Mouse (Mus musculus) small intestine, adult 2 months (tissue): ENCODE data around the gene Lmod1. TPM values are rescaled to one million over a fixed set of nuclear protein-coding genes. Genes with fewer than 3 reads are reported as not detected.

ENCODE experiments used
- H3K27ac ChIP-seq: fragments of 200-500 bp; 2 replicates; pipeline ENCODE4 v1.5.1; 2012; ENCODE audit warnings: low read depth, low read length, control low read depth, inconsistent platforms; ENCODE audit not compliant: insufficient read depth
- H3K27me3 ChIP-seq: fragments of 200-500 bp; 2 replicates; pipeline ENCODE4 v1.6.1; 2012; ENCODE audit warnings: mild to moderate bottlenecking, moderate library complexity, low read length, inconsistent platforms; ENCODE audit not compliant: control insufficient read depth, insufficient read depth
- H3K36me3 ChIP-seq: fragments of 200-500 bp; 2 replicates; pipeline ENCODE4 v1.6.1; 2012; ENCODE audit warnings: mild to moderate bottlenecking, low read length, control low read depth, inconsistent platforms; ENCODE audit not compliant: control insufficient read depth, insufficient read depth
- H3K4me1 ChIP-seq: fragments of 200-500 bp; 2 replicates; pipeline ENCODE4 v1.6.1; 2012; ENCODE audit warnings: low read length, inconsistent platforms, mixed read lengths; ENCODE audit not compliant: control insufficient read depth, insufficient read depth, insufficient read length
- H3K4me3 ChIP-seq: fragments of 200-500 bp; 2 replicates; pipeline ENCODE4 v1.5.1; 2012; ENCODE audit warnings: low read depth, mild to moderate bottlenecking, control low read depth, inconsistent platforms, low read length, moderate library complexity
- CTCF ChIP-seq: fragments of 200-500 bp; IDR thresholded peaks from 2 replicates; pipeline ENCODE4 v1.5.1; 2012; ENCODE audit warnings: low read depth, mild to moderate bottlenecking, control low read depth, inconsistent platforms, low read length, moderate library complexity, mixed read lengths; ENCODE audit not compliant: insufficient replicate concordance, insufficient read length; ENCODE audit errors: extremely low read depth
- POLR2A ChIP-seq: fragments of 200-500 bp; IDR thresholded peaks from 2 replicates; pipeline ENCODE4 v1.6.1; 2012; ENCODE audit warnings: low read depth, mild to moderate bottlenecking, control low read depth, inconsistent platforms, low read length, moderate library complexity
- WGBS: fragments of 180-500 bp; shearing (Covaris S2); methylation state at CpG from one replicate; pipeline ENCODE4 v1.1.7; 2018; 5-methylcytosine and 5-hydroxymethylcytosine counted together
- polyA plus RNA-seq: library from polyadenylated mRNA; depleted of rRNA; stranded (reverse); fragments of >200 nt; gene quantifications from 2 replicates; pipeline ENCODE4 v1.2.3, GENCODE M21; 2012

Lmod1 gene
- polyA plus RNA-seq, 1 experiment: 13.3 TPM

- TF ChIP-seq CTCF: no peak
- TF ChIP-seq POLR2A: no peak
- no peaks in the 10 kb centered on the region for H3K27me3 ChIP-seq
These were observed 37.5 kb downstream of the Lmod1 start for GRCm38 (mm10) chr1:135362115-135362514.

GRCm38 (mm10) chr1:135363446-135363845 lies 38.8 kb downstream of the Lmod1 start:
- peaks cover 9% of the 10 kb centered on the region for H3K4me1 ChIP-seq
- 0 out of 2 replicates have a peak overlapping the region, but pooled peaks have one; percentile 31 for H3K27ac ChIP-seq
- 0 out of 2 replicates have a peak overlapping the region, but pooled peaks have one; percentile 1 for H3K4me3 ChIP-seq
- TF ChIP-seq POLR2A: no peak
- no peak for TF ChIP-seq CTCF
- WGBS: 76% methylated on average over 8 of the region's 8 CpGs
- H3K27me3 ChIP-seq: no peaks in the 10 kb centered on the region
- no peaks in the 10 kb centered on the region for H3K36me3 ChIP-seq

More at GRCm38 (mm10) chr1:135362115-135362514, 37.5 kb downstream of the Lmod1 start:
- no peak overlapping the region for H3K4me3 ChIP-seq
- H3K4me1 ChIP-seq: peaks cover 10% of the 10 kb centered on the region; the same call in 1 of the 2 replicates
- no peak overlapping the region for H3K27ac ChIP-seq
- no peaks in the 10 kb centered on the region for H3K36me3 ChIP-seq

GRCm38 (mm10) chr1:135366380-135366779 lies 41.8 kb downstream of the Lmod1 start:
- Histone ChIP-seq H3K27me3 (no peaks in the 10 kb centered on the region), H3K4me1 (peaks cover 6% of the 10 kb centered on the region), H3K27ac (no peak overlapping the region), H3K36me3 (no peaks in the 10 kb centered on the region), H3K4me3 (no peak overlapping the region)
- TF ChIP-seq POLR2A (no peak), CTCF (no peak)

- Histone ChIP-seq H3K4me1 (peaks cover 6% of the 10 kb centered on the region), H3K27ac (no peak overlapping the region), H3K27me3 (no peaks in the 10 kb centered on the region), H3K36me3 (no peaks in the 10 kb centered on the region), H3K4me3 (no peak overlapping the region)
- WGBS: 77% methylated on average over 7 of the region's 7 CpGs
- TF ChIP-seq POLR2A (no peak), CTCF (no peak)
These were observed 42.4 kb downstream of the Lmod1 start for GRCm38 (mm10) chr1:135367005-135367404.

- 70% methylated on average over 8 of the region's 8 CpGs for WGBS
- Histone ChIP-seq H3K27ac (no peak overlapping the region), H3K4me1 (peaks cover 6% of the 10 kb centered on the region), H3K27me3 (no peaks in the 10 kb centered on the region), H3K4me3 (no peak overlapping the region), H3K36me3 (no peaks in the 10 kb centered on the region)
- TF ChIP-seq POLR2A (no peak), CTCF (no peak)
These were observed 43.0 kb downstream of the Lmod1 start for GRCm38 (mm10) chr1:135367595-135367994.

GRCm38 (mm10) chr1:135368245-135368644 lies 43.6 kb downstream of the Lmod1 start:
- WGBS: under 1% methylated on average over 20 of the region's 20 CpGs

GRCm38 (mm10) chr1:135368982-135369381 lies 44.4 kb downstream of the Lmod1 start:
- Histone ChIP-seq H3K36me3 (no peaks in the 10 kb centered on the region), H3K27ac (no peak overlapping the region), H3K4me1 (peaks cover 6% of the 10 kb centered on the region), H3K4me3 (peak overlapping the region; percentile 63), H3K27me3 (no peaks in the 10 kb centered on the region)
- 10% methylated on average over 14 of the region's 14 CpGs for WGBS
- peak; percentile 34; the same call in 1 of the 2 replicates for TF ChIP-seq CTCF
- no peak for TF ChIP-seq POLR2A

More at GRCm38 (mm10) chr1:135368245-135368644, 43.6 kb downstream of the Lmod1 start:
- Histone ChIP-seq H3K27me3 (no peaks in the 10 kb centered on the region), H3K27ac (no peak overlapping the region), H3K36me3 (no peaks in the 10 kb centered on the region), H3K4me3 (peak overlapping the region; percentile 63), H3K4me1 (peaks cover 6% of the 10 kb centered on the region)
- TF ChIP-seq POLR2A (no peak), CTCF (peak; percentile 91)
